Mouse (Mus musculus) C2C12 (cell line): Measurements from ENCODE around the gene Acsbg2.

Source experiments
- CTCF ChIP-seq: IDR thresholded peaks from one replicate; pipeline ENCODE4 v1.5.1; 2011; ENCODE audit not compliant: control insufficient read depth, insufficient read depth, insufficient read length
- FOSL1 ChIP-seq: IDR thresholded peaks from one replicate; pipeline ENCODE4 v1.8.0; 2011; ENCODE audit warnings: mild to moderate bottlenecking, low read length; ENCODE audit not compliant: poor library complexity, insufficient read depth, severe bottlenecking
- MAX ChIP-seq: IDR thresholded peaks from one replicate; pipeline ENCODE4 v1.6.1; 2011; ENCODE audit warnings: mild to moderate bottlenecking, control low read depth
- MYOD1 ChIP-seq: IDR thresholded peaks from one replicate; pipeline ENCODE4 v1.6.1; 2011; ENCODE audit warnings: low read depth; ENCODE audit not compliant: control insufficient read depth, insufficient read length
- MYOG ChIP-seq: IDR thresholded peaks from one replicate; pipeline ENCODE4 v1.6.1; 2011; ENCODE audit not compliant: control insufficient read depth, insufficient read length; ENCODE audit errors: extremely low read depth
- USF1 ChIP-seq: IDR thresholded peaks from one replicate; pipeline ENCODE4 v1.6.1; 2011; ENCODE audit warnings: low read depth, mild to moderate bottlenecking, control low read depth, moderate library complexity

- TF ChIP-seq CTCF (no peak), USF1 (no peak), MYOG (no peak), MYOD1 (no peak), MAX (no peak), FOSL1 (no peak)
Measured at GRCm38 (mm10) chr17:56819694-56820111, 54.5 kb downstream of the Acsbg2 start.
